ENCODE assay signal across 8 mouse cellular contexts in genomic region chr5:43673083-43673482, GRCm38 (mm10). TPM values are rescaled to one million over a fixed set of nuclear protein-coding genes. Genes with fewer than 3 reads are reported as not detected.
DNase-seq lines count a peak whose midpoint lies in the region; ATAC-seq and TF ChIP-seq lines count a peak whose summit lies in the region.

No protein-coding gene starts in this region.

- peak overlapping the region; percentile 80 for H3K9ac ChIP-seq in limb, embryonic 11.5 days (ENCODE audit: low read length)
- H3K9ac ChIP-seq in neural tube, embryonic 14.5 days (replicated peaks; ENCODE audit: low read depth, low read length) = peak overlapping the region; percentile 69; the same call in 1 of the 2 replicates

- DNase-seq in layer of hippocampus, adult 2 months (ENCODE audit: low spot score in 2 of 2) = no peak
- no peak for DNase-seq in layer of hippocampus, postnatal 10 days (ENCODE audit: low spot score in 2 of 2)
- no peak for DNase-seq in forebrain, embryonic 10.5 days (ENCODE audit: extremely low spot score, low spot score)
- no peak for DNase-seq in limb, embryonic 11.5 days (ENCODE audit: low spot score)
- DNase-seq in layer of hippocampus, postnatal 36 days = no peak
- DNase-seq in spleen, postnatal 4 days (ENCODE audit: low spot score in 2 of 2) = no peak
- no peak for DNase-seq in cerebellum, adult 11-12 months

- H3K4me1 ChIP-seq in forebrain, embryonic 10.5 days = peaks cover 14% of the 10 kb centered on the region
- peaks cover 5% of the 10 kb centered on the region; the same call in 1 of the 2 replicates for H3K4me1 ChIP-seq in limb, embryonic 11.5 days (ENCODE audit: control insufficient read depth, insufficient read depth, low read length)
- peaks cover 3% of the 10 kb centered on the region; the same call in 1 of the 2 replicates for H3K4me1 ChIP-seq in neural tube, embryonic 14.5 days (ENCODE audit: control insufficient read depth, insufficient read depth, low read length)

- WGBS in forebrain, embryonic 10.5 days = 86% methylated on average over 2 of the region's 2 CpGs
- WGBS in limb, embryonic 11.5 days = 85% methylated on average over 2 of the region's 2 CpGs
- WGBS in neural tube, embryonic 14.5 days = 83% methylated on average over 2 of the region's 2 CpGs

- TF ChIP-seq CTCF in layer of hippocampus, adult 2 months (conservative IDR thresholded peaks at IDR 0.05) = no peak

- no peak for ATAC-seq in limb, embryonic 11.5 days (ENCODE audit: insufficient number of reproducible peaks, low FRiP score, low TSS enrichment, low read depth)
- 0 out of 2 replicates have a peak, but pooled peaks have one; percentile 3 for ATAC-seq in neural tube, embryonic 14.5 days (ENCODE audit: low read depth)

- peaks cover 29% of the 10 kb centered on the region for H3K36me3 ChIP-seq in forebrain, embryonic 10.5 days (replicated peaks)
- H3K36me3 ChIP-seq in limb, embryonic 11.5 days (ENCODE audit: control insufficient read depth, insufficient read depth, low read length) = no peaks in the 10 kb centered on the region
- no peaks in the 10 kb centered on the region for H3K36me3 ChIP-seq in neural tube, embryonic 14.5 days (ENCODE audit: control insufficient read depth, insufficient read depth, low read length)

- H3K4me2 ChIP-seq in limb, embryonic 11.5 days (ENCODE audit: low read depth, severe bottlenecking) = peak overlapping the region; percentile 64
- H3K4me2 ChIP-seq in neural tube, embryonic 14.5 days (ENCODE audit: low read depth, low read length) = peak overlapping the region; percentile 57

- peak overlapping the region; percentile 97 for H3K27ac ChIP-seq in layer of hippocampus, adult 2 months
- peak overlapping the region; percentile 97 for H3K27ac ChIP-seq in forebrain, embryonic 10.5 days
- H3K27ac ChIP-seq in limb, embryonic 11.5 days (replicated peaks; ENCODE audit: low read depth, low read length) = peak overlapping the region; percentile 89
- peak overlapping the region; percentile 88; the same call in 1 of the 2 replicates for H3K27ac ChIP-seq in neural tube, embryonic 14.5 days (ENCODE audit: low read depth, low read length)

- no peaks in the 10 kb centered on the region for H3K27me3 ChIP-seq in forebrain, embryonic 10.5 days (ENCODE audit: poor library complexity, severe bottlenecking)
- no peaks in the 10 kb centered on the region for H3K27me3 ChIP-seq in limb, embryonic 11.5 days (ENCODE audit: control insufficient read depth, insufficient read depth, low read length)
- no peaks in the 10 kb centered on the region for H3K27me3 ChIP-seq in neural tube, embryonic 14.5 days (ENCODE audit: control insufficient read depth, insufficient read depth, low read length)

- peak overlapping the region; percentile 60 for H3K4me3 ChIP-seq in layer of hippocampus, adult 2 months
- peak overlapping the region; percentile 59 for H3K4me3 ChIP-seq in forebrain, embryonic 10.5 days
- H3K4me3 ChIP-seq in limb, embryonic 11.5 days (ENCODE audit: low read depth, low read length) = peak overlapping the region; percentile 40
- H3K4me3 ChIP-seq in neural tube, embryonic 14.5 days (ENCODE audit: low read depth, low read length) = peak overlapping the region; percentile 50; the same call in 1 of the 2 replicates

- H3K9me3 ChIP-seq in forebrain, embryonic 10.5 days = no peaks in the 10 kb centered on the region
- H3K9me3 ChIP-seq in limb, embryonic 11.5 days (ENCODE audit: control insufficient read depth, low read length) = no peaks in the 10 kb centered on the region
- no peaks in the 10 kb centered on the region for H3K9me3 ChIP-seq in neural tube, embryonic 14.5 days (ENCODE audit: control insufficient read depth, low read length)

RNA-seq across cellular contexts. Expression of gene Cc2d2a, which starts 10.9 kb away (rescaled TPM):
- total RNA-seq in layer of hippocampus, adult 2 months (2021) = 10 to 100 TPM; 18.2 to 21.0 TPM
- 10 to 100 TPM; 12.7 to 15.2 TPM for total RNA-seq in layer of hippocampus, postnatal 10 days (2021)
- 9.3 and 9.8 TPM in 2 replicates for polyA plus RNA-seq in forebrain, embryonic 10.5 days (2016; fragmentation: Nextera tagmentation; extraction: Ambion mirVana)
- polyA plus RNA-seq in limb, embryonic 11.5 days (2014; fragmentation: Nextera tagmentation; extraction: Ambion mirVana) = 8.2 and 9.3 TPM in 2 replicates
- polyA plus RNA-seq in neural tube, embryonic 14.5 days (2014; fragmentation: Nextera tagmentation; extraction: Ambion mirVana) = 7.2 and 8.6 TPM in 2 replicates
- 10 to 100 TPM; 16.7 to 18.2 TPM for total RNA-seq in layer of hippocampus, postnatal 36 days (2021)
